Mouse (Mus musculus) G1E (cell line): Measurements from ENCODE around the gene Flad1.

ENCODE experiments used
- CTCF ChIP-seq: IDR thresholded peaks from 2 replicates; pipeline ENCODE4 v1.5.1; 2012; ENCODE audit warnings: low read depth, low read length, inconsistent platforms, mixed read lengths
- POLR2AphosphoS5 ChIP-seq: IDR thresholded peaks from 2 replicates; pipeline ENCODE4 v1.6.1; 2012; ENCODE audit warnings: low read depth, low read length, inconsistent platforms; ENCODE audit not compliant: insufficient replicate concordance

DNA sequence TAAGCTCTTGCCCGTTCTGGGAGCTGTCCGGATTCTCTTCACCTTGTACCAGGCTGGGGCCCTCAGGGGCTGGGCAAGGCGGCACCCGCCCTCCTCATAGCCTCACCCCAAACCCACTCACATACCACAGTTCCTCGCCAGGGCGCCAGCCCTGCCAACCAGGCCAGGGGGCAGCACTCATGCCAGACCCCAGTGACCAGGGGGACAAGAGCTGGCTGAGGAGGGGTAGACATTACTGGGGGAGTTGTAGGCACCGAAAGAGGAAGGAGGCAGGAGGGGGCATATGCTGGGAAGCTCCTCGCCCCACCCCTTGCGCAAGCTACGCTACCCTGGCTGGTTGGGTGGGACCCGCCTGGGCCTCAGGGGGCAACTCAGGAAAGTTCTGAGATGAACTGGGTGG, 24.0 kb downstream of the Flad1 start:
- TF ChIP-seq CTCF (no peak), POLR2AphosphoS5 (no peak)
